Mouse (Mus musculus) MEL (cell line): Measurements from ENCODE around the gene Arhgap45. TPM values are rescaled to one million over a fixed set of nuclear protein-coding genes. Genes with fewer than 3 reads are reported as not detected.

Experiments
- DNase-seq: peaks from one replicate; pipeline ENCODE4 v3.0.0; 2011; ENCODE audit warnings: low read depth, low spot score
- H3K27ac ChIP-seq: 2 replicates; pipeline ENCODE4 v1.5.1; 2012; ENCODE audit warnings: low read depth, mild to moderate bottlenecking, control low read depth, low read length, moderate library complexity; ENCODE audit not compliant: control insufficient read depth
- H3K27me3 ChIP-seq, 2 experiments: fragments of 150-350 bp in 1 of 2; sonication (generic) in 1 of 2; 2 replicates each; pipeline ENCODE4 v1.6.1; 2012; ENCODE audit warnings: low read length in 2 of 2, mild to moderate bottlenecking in 2 of 2, improper control_type of control experiment in 1 of 2, moderate library complexity in 1 of 2; ENCODE audit not compliant: insufficient read depth in 2 of 2, control insufficient read depth in 1 of 2
- H3K36me3 ChIP-seq, 2 experiments: 2 replicates each; pipeline ENCODE4 v1.6.1; 2012 to 2014; ENCODE audit warnings: low read length in 2 of 2, improper control_type of control experiment in 1 of 2, inconsistent platforms in 1 of 2, mild to moderate bottlenecking in 1 of 2; ENCODE audit not compliant: insufficient read depth in 2 of 2, control insufficient read depth in 1 of 2
- H3K4me1 ChIP-seq, 2 experiments: fragments of 150-350 bp in 1 of 2; sonication (generic) in 1 of 2; 2 replicates each; pipeline ENCODE4 v1.6.1; 2012; ENCODE audit warnings: low read length in 2 of 2, improper control_type of control experiment in 1 of 2, mild to moderate bottlenecking in 1 of 2; ENCODE audit not compliant: insufficient read depth in 2 of 2, control insufficient read depth in 1 of 2
- H3K4me3 ChIP-seq, 2 experiments: fragments of 150-350 bp in 1 of 2; sonication (generic) in 1 of 2; 2 replicates each; pipeline ENCODE4 v1.5.1; 2012; ENCODE audit warnings: low read depth in 2 of 2, low read length in 2 of 2, mild to moderate bottlenecking in 2 of 2, moderate library complexity in 2 of 2, control low read depth in 1 of 2, improper control_type of control experiment in 1 of 2; ENCODE audit not compliant: control insufficient read depth in 1 of 2, insufficient read depth in 1 of 2
- H3K79me2 ChIP-seq: 2 replicates; pipeline ENCODE4 v1.6.1; 2012; ENCODE audit warnings: mild to moderate bottlenecking, low read length, moderate library complexity; ENCODE audit not compliant: control insufficient read depth, poor library complexity, insufficient read depth
- H3K9ac ChIP-seq: 2 replicates; pipeline ENCODE4 v1.6.1; 2012; ENCODE audit warnings: low read depth, mild to moderate bottlenecking, control low read depth, low read length, moderate library complexity; ENCODE audit not compliant: control insufficient read depth, poor library complexity, severe bottlenecking
- H3K9me3 ChIP-seq: fragments of 150-350 bp; sonication (generic); replicated peaks from 2 replicates; pipeline ENCODE4 v1.6.1; 2012; ENCODE audit warnings: mild to moderate bottlenecking, low read length, improper control_type of control experiment, moderate library complexity; ENCODE audit not compliant: insufficient read depth
- BHLHE40 ChIP-seq: IDR thresholded peaks from 2 replicates; pipeline ENCODE4 v1.6.1; 2012; ENCODE audit warnings: low read depth, mild to moderate bottlenecking, inconsistent platforms, low read length, improper control_type of control experiment, borderline replicate concordance
- CHD2 ChIP-seq: IDR thresholded peaks from 2 replicates; pipeline ENCODE4 v1.6.1; 2011; ENCODE audit warnings: low read length, improper control_type of control experiment
- CTCF ChIP-seq, 3 experiments: IDR thresholded peaks in 2 of 3; conservative IDR thresholded peaks in 1 of 3; 2 replicates each; pipeline ENCODE4 v1.5.1; 2011 to 2012; ENCODE audit warnings: low read length in 3 of 3, low read depth in 2 of 3, mild to moderate bottlenecking in 2 of 3, improper control_type of control experiment in 1 of 3, inconsistent platforms in 1 of 3, mixed read lengths in 1 of 3, moderate library complexity in 1 of 3; ENCODE audit not compliant: control insufficient read depth in 1 of 3, insufficient read depth in 1 of 3, poor library complexity in 1 of 3, severe bottlenecking in 1 of 3
- E2F4 ChIP-seq: IDR thresholded peaks from 2 replicates; pipeline ENCODE4 v1.6.1; 2011; ENCODE audit warnings: low read depth, low read length, improper control_type of control experiment, borderline replicate concordance
- ELF1 ChIP-seq: IDR thresholded peaks from 2 replicates; pipeline ENCODE4 v1.6.1; 2014; ENCODE audit warnings: low read depth, mild to moderate bottlenecking, inconsistent platforms, low read length, improper control_type of control experiment, moderate library complexity
- EP300 ChIP-seq, 2 experiments: IDR thresholded peaks; 2 replicates each; pipeline ENCODE4 v1.6.1; 2011; ENCODE audit warnings: improper control_type of control experiment in 2 of 2, low read length in 2 of 2, low read depth in 1 of 2, mild to moderate bottlenecking in 1 of 2
- ETS1 ChIP-seq: IDR thresholded peaks from 2 replicates; pipeline ENCODE4 v1.6.1; 2012; ENCODE audit warnings: low read depth, mild to moderate bottlenecking, inconsistent platforms, low read length, improper control_type of control experiment, moderate library complexity
- GATA1 ChIP-seq: IDR thresholded peaks from 2 replicates; pipeline ENCODE4 v1.6.1; 2011; ENCODE audit warnings: low read depth, low read length, improper control_type of control experiment
- HCFC1 ChIP-seq: IDR thresholded peaks from 2 replicates; pipeline ENCODE4 v1.6.1; 2012; ENCODE audit warnings: low read depth, mild to moderate bottlenecking, inconsistent platforms, low read length, improper control_type of control experiment, moderate library complexity
- JUND ChIP-seq: IDR thresholded peaks from 2 replicates; pipeline ENCODE4 v1.6.1; 2011; ENCODE audit warnings: low read depth, mild to moderate bottlenecking, improper control_type of control experiment, low read length
- KAT2A ChIP-seq: conservative IDR thresholded peaks from 2 replicates; pipeline ENCODE4 v1.6.1; 2012; ENCODE audit warnings: low read depth, low read length, improper control_type of control experiment, inconsistent platforms
- MAFK ChIP-seq: IDR thresholded peaks from 2 replicates; pipeline ENCODE4 v1.6.1; 2011; ENCODE audit warnings: low read depth, mild to moderate bottlenecking, low read length, improper control_type of control experiment, borderline replicate concordance
- MAX ChIP-seq: IDR thresholded peaks from 2 replicates; pipeline ENCODE4 v1.6.1; 2011; ENCODE audit warnings: low read length, improper control_type of control experiment
- MAZ ChIP-seq: IDR thresholded peaks from 2 replicates; pipeline ENCODE4 v1.6.1; 2012; ENCODE audit warnings: low read depth, mild to moderate bottlenecking, inconsistent platforms, low read length, improper control_type of control experiment
- MXI1 ChIP-seq: IDR thresholded peaks from 2 replicates; pipeline ENCODE4 v1.6.1; 2011; ENCODE audit warnings: mild to moderate bottlenecking, low read depth, low read length, improper control_type of control experiment
- MYB ChIP-seq: IDR thresholded peaks from 2 replicates; pipeline ENCODE4 v1.6.1; 2011; ENCODE audit warnings: mild to moderate bottlenecking, low read depth, low read length, improper control_type of control experiment
- MYC ChIP-seq: IDR thresholded peaks from 2 replicates; pipeline ENCODE4 v1.6.1; 2011; ENCODE audit warnings: low read depth, mild to moderate bottlenecking, low read length, improper control_type of control experiment, moderate library complexity
- NELFE ChIP-seq: IDR thresholded peaks from 2 replicates; pipeline ENCODE4 v1.6.1; 2011; ENCODE audit warnings: low read depth, low read length, improper control_type of control experiment
- NRF1 ChIP-seq: IDR thresholded peaks from 2 replicates; pipeline ENCODE4 v1.6.1; 2014; ENCODE audit warnings: low read depth, mild to moderate bottlenecking, inconsistent platforms, low read length, improper control_type of control experiment, moderate library complexity; ENCODE audit not compliant: poor library complexity, insufficient read depth, severe bottlenecking
- POLR2AphosphoS2 ChIP-seq: IDR thresholded peaks from 2 replicates; pipeline ENCODE4 v1.6.1; 2011; ENCODE audit warnings: low read length, improper control_type of control experiment
- POLR2AphosphoS5 ChIP-seq: IDR thresholded peaks from 2 replicates; pipeline ENCODE4 v1.6.1; 2012; ENCODE audit warnings: low read depth, borderline replicate concordance, mild to moderate bottlenecking, inconsistent platforms, low read length, moderate library complexity, mixed read lengths
- RAD21 ChIP-seq: IDR thresholded peaks from 2 replicates; pipeline ENCODE4 v1.6.1; 2011; ENCODE audit warnings: mild to moderate bottlenecking, low read depth, low read length, improper control_type of control experiment
- RCOR1 ChIP-seq: IDR thresholded peaks from 2 replicates; pipeline ENCODE4 v1.6.1; 2012; ENCODE audit warnings: low read depth, mild to moderate bottlenecking, inconsistent platforms, low read length, improper control_type of control experiment
- SIN3A ChIP-seq: IDR thresholded peaks from 2 replicates; pipeline ENCODE4 v1.6.1; 2012; ENCODE audit warnings: low read length, improper control_type of control experiment, inconsistent platforms
- SMC3 ChIP-seq: IDR thresholded peaks from 2 replicates; pipeline ENCODE4 v1.6.1; 2011; ENCODE audit warnings: low read depth, low read length, improper control_type of control experiment
- TBP ChIP-seq: IDR thresholded peaks from 2 replicates; pipeline ENCODE4 v1.8.0; 2011; ENCODE audit warnings: low read depth, low read length, improper control_type of control experiment
- TCF12 ChIP-seq: IDR thresholded peaks from 2 replicates; pipeline ENCODE4 v1.6.1; 2014; ENCODE audit warnings: low read depth, mild to moderate bottlenecking, inconsistent platforms, low read length, improper control_type of control experiment, moderate library complexity
- UBTF ChIP-seq: IDR thresholded peaks from 2 replicates; pipeline ENCODE4 v1.6.1; 2012; ENCODE audit warnings: low read depth, mild to moderate bottlenecking, inconsistent platforms, low read length, improper control_type of control experiment, moderate library complexity, borderline replicate concordance; ENCODE audit not compliant: insufficient read depth
- USF1 ChIP-seq: IDR thresholded peaks from 2 replicates; pipeline ENCODE4 v1.6.1; 2014; ENCODE audit warnings: low read depth, mild to moderate bottlenecking, inconsistent platforms, low read length, improper control_type of control experiment, moderate library complexity
- USF2 ChIP-seq, 2 experiments: IDR thresholded peaks; 2 replicates each; pipeline ENCODE4 v1.6.1; 2011 to 2012; ENCODE audit warnings: improper control_type of control experiment in 2 of 2, low read length in 2 of 2, borderline replicate concordance in 1 of 2, inconsistent platforms in 1 of 2, low read depth in 1 of 2, mild to moderate bottlenecking in 1 of 2; ENCODE audit not compliant: insufficient read depth in 1 of 2
- ZC3H11A ChIP-seq: IDR thresholded peaks from 2 replicates; pipeline ENCODE4 v1.6.1; 2012; ENCODE audit warnings: low read depth, mild to moderate bottlenecking, inconsistent platforms, low read length, improper control_type of control experiment
- ZKSCAN1 ChIP-seq: IDR thresholded peaks from 2 replicates; pipeline ENCODE4 v1.6.1; 2012; ENCODE audit warnings: low read depth, mild to moderate bottlenecking, inconsistent platforms, low read length, improper control_type of control experiment, moderate library complexity
- ZMIZ1 ChIP-seq: IDR thresholded peaks from 2 replicates; pipeline ENCODE4 v1.6.1; 2012; ENCODE audit warnings: low read depth, mild to moderate bottlenecking, inconsistent platforms, low read length, improper control_type of control experiment, moderate library complexity
- ZNF384 ChIP-seq: IDR thresholded peaks from 2 replicates; pipeline ENCODE4 v1.6.1; 2012; ENCODE audit warnings: low read depth, mild to moderate bottlenecking, inconsistent platforms, low read length, improper control_type of control experiment
- polyA plus RNA-seq, 2 experiments: library from polyadenylated mRNA; stranded (reverse) in 1 of 2; unstranded in 1 of 2; fragments of >175 nt in 1 of 2; fragments of >200 nt in 1 of 2; gene quantifications; 2 replicates each; pipeline versions ENCODE4 v1.2.1 to v1.2.4; 2012; ENCODE audit warnings: low replicate concordance in 2 of 2, low read depth in 1 of 2; ENCODE audit not compliant: insufficient read length in 2 of 2, insufficient read depth in 1 of 2, missing spikeins in 1 of 2
- total RNA-seq: library from RNA; depleted of rRNA; stranded (reverse); fragments of 300-350 nt; gene quantifications from 2 replicates; pipeline ENCODE4 v1.2.3, GENCODE M21; 2012

Arhgap45 gene
- total and polyA plus RNA-seq, 3 experiments = 26.2 to 53.6 TPM; not detected in 1

DNA sequence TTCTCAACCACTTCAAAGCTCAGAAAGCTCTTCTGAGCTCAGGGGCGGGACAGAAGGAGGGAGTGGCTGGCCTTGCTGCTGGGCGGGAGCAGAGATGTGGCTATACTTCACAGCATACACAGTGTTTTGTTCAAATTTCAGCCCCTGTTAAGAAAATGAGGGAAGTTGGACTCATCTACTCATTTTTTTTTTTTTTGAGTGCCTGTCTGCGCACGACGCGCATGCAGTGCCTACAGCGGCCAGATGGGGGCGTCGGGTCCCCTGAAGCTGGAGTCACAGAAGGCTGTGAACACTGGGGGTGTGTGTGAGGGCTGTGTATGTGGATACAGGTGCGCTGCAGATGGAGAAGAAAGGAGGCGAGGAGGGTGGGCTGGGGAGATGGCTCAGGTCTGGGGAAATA, 29.5 kb upstream of the Arhgap45 start:
- DNase-seq = peak; percentile 94
- H3K27me3 ChIP-seq = no peaks in the 10 kb centered on the region
- H3K9me3 ChIP-seq = no peaks in the 10 kb centered on the region
- H3K79me2 ChIP-seq = peaks cover 17% of the 10 kb centered on the region
- peak overlapping the region; percentile 88 for H3K27ac ChIP-seq
- H3K9ac ChIP-seq = peak overlapping the region; percentile 79
- H3K36me3 ChIP-seq = peaks cover 0 to 5% of the 10 kb centered on the region in 2 experiments; a peak in 2 of 4 replicates
- peak overlapping the region; percentile 55 to 62 for H3K4me3 ChIP-seq
- H3K4me1 ChIP-seq = peaks cover 0 to 16% of the 10 kb centered on the region in 2 experiments; a peak in 2 of 4 replicates
- peak; percentile 42; the same call in 1 of the 2 replicates for TF ChIP-seq ETS1
- TF ChIP-seq HCFC1 = peak; percentile 68; the same call in 1 of the 2 replicates
- TF ChIP-seq MYB = no peak
- TF ChIP-seq ZNF384 = peak; percentile 99
- TF ChIP-seq BHLHE40 = no peak
- no peak for TF ChIP-seq JUND
- TF ChIP-seq EP300 (IDR thresholded peaks at IDR 0.05; ENCODE audit: low read depth in 1 of 2, low read length in 2 of 2) = 0 out of 4 replicates have a peak, but pooled peaks of 1 of the 2 experiments have one; percentile 5
- TF ChIP-seq ELF1 = no peak; the same call in 1 of the 2 replicates
- TF ChIP-seq MYC = peak; percentile 59; the same call in 1 of the 2 replicates
- TF ChIP-seq ZKSCAN1 = no peak; the same call in 1 of the 2 replicates
- TF ChIP-seq TBP = no peak
- no peak for TF ChIP-seq E2F4
- peak; percentile 92 for TF ChIP-seq SIN3A
- TF ChIP-seq ZC3H11A = peak; percentile 69
- TF ChIP-seq TCF12 = peak; percentile 18; the same call in 1 of the 2 replicates
- TF ChIP-seq MXI1 = peak; percentile 77
- TF ChIP-seq NELFE = no peak
- no peak for TF ChIP-seq UBTF
- no peak for TF ChIP-seq USF1
- TF ChIP-seq CHD2 = no peak
- TF ChIP-seq MAX = peak; percentile 71
- no peak for TF ChIP-seq POLR2AphosphoS5
- peak; percentile 89 for TF ChIP-seq SMC3
- TF ChIP-seq RCOR1 = peak; percentile 35; the same call in 1 of the 2 replicates
- peak; percentile 88 to 96 (median 91) for TF ChIP-seq CTCF (IDR thresholded peaks at IDR 0.05 in 2 of 3, conservative IDR thresholded peaks at IDR 0.05 in 1 of 3; ENCODE audit: control insufficient read depth in 1 of 3, insufficient read depth in 1 of 3, low read depth in 2 of 3, low read length in 3 of 3, poor library complexity in 1 of 3, severe bottlenecking in 1 of 3)
- peak; percentile 61 for TF ChIP-seq NRF1
- TF ChIP-seq KAT2A = no peak
- TF ChIP-seq RAD21 = peak; percentile 74
- TF ChIP-seq MAFK = no peak
- TF ChIP-seq MAZ = 0 out of 2 replicates have a peak, but pooled peaks have one; percentile 53
- no peak for TF ChIP-seq ZMIZ1
- TF ChIP-seq POLR2AphosphoS2 = no peak
- no peak for TF ChIP-seq GATA1
- no peak for TF ChIP-seq USF2 (IDR thresholded peaks at IDR 0.05; ENCODE audit: borderline replicate concordance in 1 of 2, insufficient read depth in 1 of 2, low read depth in 1 of 2, low read length in 2 of 2)
